Mouse (Mus musculus): ENCODE results near the gene Tgfbr3. TPM values are rescaled to one million over a fixed set of nuclear protein-coding genes. Genes with fewer than 3 reads are reported as not detected.

Gene Tgfbr3
- polyA plus RNA-seq, 1 experiment = not detected

DNA sequence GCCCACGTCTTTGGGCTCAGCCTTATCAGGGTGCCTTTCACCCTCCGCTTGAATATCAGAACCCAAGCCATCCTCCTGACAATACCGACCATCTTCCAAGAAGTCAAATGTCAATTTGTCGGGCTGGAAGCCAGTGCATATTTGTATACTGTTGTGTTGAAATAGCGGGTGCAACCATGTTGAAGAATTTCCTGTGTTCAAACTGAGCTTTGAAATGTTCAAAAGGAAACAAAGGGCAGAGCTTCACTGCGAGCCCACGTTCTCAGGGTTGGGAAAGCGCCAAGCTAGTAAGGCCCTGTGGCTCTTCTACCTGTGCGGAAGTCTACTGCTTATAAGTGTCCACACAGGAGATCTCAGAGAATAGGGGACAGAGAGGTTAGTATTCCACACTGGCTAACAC is 66.4 kb downstream of the Tgfbr3 start:
- no peak overlapping the region for H3K4me3 ChIP-seq (ENCODE audit: insufficient read depth, low read depth, low read length)
- WGBS = 92% methylated on average over 9 of the region's 9 CpGs
- TF ChIP-seq CTCF (IDR thresholded peaks at IDR 0.05; ENCODE audit: insufficient read depth, low read depth, low read length) = no peak
- no peak for TF ChIP-seq POLR2A (IDR thresholded peaks at IDR 0.05; ENCODE audit: insufficient read depth, low read depth, low read length)

DNA sequence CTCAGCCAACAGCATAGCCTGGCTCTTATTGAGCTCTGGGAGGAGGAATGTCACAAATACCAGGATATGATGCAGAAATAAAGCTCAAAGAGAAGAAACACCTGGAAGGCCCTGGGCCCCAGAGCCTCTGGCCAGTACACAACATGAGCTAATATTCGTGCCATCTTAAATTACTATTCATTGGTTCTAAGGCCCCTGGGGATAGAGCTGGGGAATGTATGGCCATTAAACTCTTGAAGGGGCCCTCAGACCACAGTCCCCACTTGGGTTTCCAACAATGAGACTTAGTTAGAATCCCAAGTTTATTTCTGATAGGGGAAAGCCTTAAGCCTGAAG is 66.8 kb downstream of the Tgfbr3 start:
- WGBS = 92% methylated on average over 1 of the region's 1 CpGs
- H3K27ac ChIP-seq (ENCODE audit: insufficient read depth, low read depth, low read length) = no peak overlapping the region
- no peaks in the 10 kb centered on the region for H3K4me1 ChIP-seq (ENCODE audit: control insufficient read depth, insufficient read depth, low read length)
- TF ChIP-seq POLR2A (IDR thresholded peaks at IDR 0.05; ENCODE audit: insufficient read depth, low read depth, low read length) (no peak), CTCF (IDR thresholded peaks at IDR 0.05; ENCODE audit: insufficient read depth, low read depth, low read length) (no peak)
- no peak overlapping the region for H3K4me3 ChIP-seq (ENCODE audit: insufficient read depth, low read depth, low read length)

More for the DNA sequence above, 66.4 kb downstream of the Tgfbr3 start:
- no peak overlapping the region for H3K27ac ChIP-seq (ENCODE audit: insufficient read depth, low read depth, low read length)
- no peaks in the 10 kb centered on the region for H3K4me1 ChIP-seq (ENCODE audit: control insufficient read depth, insufficient read depth, low read length)

DNA sequence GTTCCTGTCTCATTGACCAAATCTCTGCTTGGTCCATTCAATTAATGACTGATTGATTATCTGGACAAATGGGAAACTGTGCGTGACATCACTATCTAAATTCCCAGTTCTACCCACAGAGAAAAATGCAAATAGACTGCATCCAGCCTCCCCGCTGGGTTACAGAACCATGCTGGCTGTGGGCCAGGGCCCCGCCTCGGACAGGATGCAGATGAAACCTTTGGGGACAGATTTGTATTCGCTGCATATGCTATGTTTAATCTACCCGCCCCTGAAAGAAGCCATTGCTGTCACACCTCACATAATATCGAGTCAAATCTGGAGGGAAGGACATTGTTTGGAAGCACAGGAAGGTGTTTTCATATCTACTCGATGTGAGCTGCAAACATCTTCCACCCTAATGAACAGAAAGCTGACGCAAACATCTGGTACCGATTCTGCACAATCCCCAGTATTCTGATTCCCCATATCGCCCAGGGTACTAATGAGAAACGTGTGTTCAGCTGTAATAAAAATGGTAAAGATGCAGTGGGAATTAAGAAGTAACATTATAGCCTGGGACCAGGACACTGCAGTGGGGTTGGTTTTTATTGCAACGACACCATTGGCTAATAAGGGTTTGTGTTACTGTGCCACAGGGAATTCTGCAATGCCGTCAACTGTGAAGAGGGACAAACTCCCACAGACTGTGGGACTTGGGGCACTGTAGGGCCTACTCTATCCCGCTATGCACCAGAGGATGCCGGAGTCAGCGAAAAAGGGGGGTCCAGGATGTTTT is 67.3 kb downstream of the Tgfbr3 start:
- no peak for TF ChIP-seq CTCF (IDR thresholded peaks at IDR 0.05; ENCODE audit: insufficient read depth, low read depth, low read length)
- no peak for TF ChIP-seq POLR2A (IDR thresholded peaks at IDR 0.05; ENCODE audit: insufficient read depth, low read depth, low read length)
- no peak overlapping the region for H3K27ac ChIP-seq (ENCODE audit: insufficient read depth, low read depth, low read length)
- WGBS = 68% methylated on average over 17 of the region's 17 CpGs
- no peaks in the 10 kb centered on the region for H3K4me1 ChIP-seq (ENCODE audit: control insufficient read depth, insufficient read depth, low read length)
- no peak overlapping the region for H3K4me3 ChIP-seq (ENCODE audit: insufficient read depth, low read depth, low read length)

DNA sequence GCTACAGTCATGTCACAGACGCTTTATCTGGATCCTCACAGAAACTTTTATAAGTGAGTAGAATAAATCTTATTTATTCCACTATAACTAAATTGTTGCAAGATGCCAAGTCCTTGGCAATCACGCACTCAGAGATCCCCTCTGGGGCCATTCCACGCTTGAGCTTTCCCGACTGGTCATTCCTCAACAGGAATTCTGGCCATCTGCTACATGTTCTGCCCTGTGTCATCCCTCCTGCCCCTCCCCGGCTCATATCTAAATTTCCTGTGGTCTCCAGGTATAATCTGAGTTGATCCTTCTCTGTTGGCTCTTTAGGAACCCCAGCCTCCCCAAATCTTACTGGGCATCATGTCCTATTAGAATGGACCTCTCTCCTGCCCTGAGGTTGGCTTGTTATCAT is 68.5 kb downstream of the Tgfbr3 start:
- H3K4me1 ChIP-seq (ENCODE audit: control insufficient read depth, insufficient read depth, low read length) = no peaks in the 10 kb centered on the region
- WGBS = 98% methylated on average over 5 of the region's 5 CpGs
- TF ChIP-seq POLR2A (IDR thresholded peaks at IDR 0.05; ENCODE audit: insufficient read depth, low read depth, low read length) (no peak), CTCF (IDR thresholded peaks at IDR 0.05; ENCODE audit: insufficient read depth, low read depth, low read length) (no peak)
- no peak overlapping the region for H3K4me3 ChIP-seq (ENCODE audit: insufficient read depth, low read depth, low read length)
- no peak overlapping the region for H3K27ac ChIP-seq (ENCODE audit: insufficient read depth, low read depth, low read length)

DNA sequence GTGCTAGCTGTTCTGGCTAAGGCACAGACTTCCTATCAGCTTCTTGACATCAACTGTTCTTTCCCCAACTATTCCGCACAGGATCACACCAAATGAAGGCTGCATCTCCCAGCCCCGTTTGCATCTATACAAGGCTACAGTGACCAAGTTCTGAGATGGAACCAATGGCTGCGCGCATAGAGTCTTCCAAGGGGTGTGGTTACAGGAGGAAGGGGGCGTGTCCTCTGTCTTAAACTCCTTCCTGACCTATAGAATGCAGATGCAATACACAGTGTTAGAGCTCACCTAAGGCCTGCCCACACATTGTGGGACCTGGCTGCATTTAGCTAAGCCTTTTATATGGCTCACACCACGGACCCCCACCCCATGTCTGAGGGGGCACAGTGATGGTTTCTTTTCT is 69.5 kb downstream of the Tgfbr3 start:
- no peaks in the 10 kb centered on the region for H3K4me1 ChIP-seq (ENCODE audit: control insufficient read depth, insufficient read depth, low read length)
- WGBS = 86% methylated on average over 6 of the region's 6 CpGs
- TF ChIP-seq CTCF (IDR thresholded peaks at IDR 0.05; ENCODE audit: insufficient read depth, low read depth, low read length) (no peak), POLR2A (IDR thresholded peaks at IDR 0.05; ENCODE audit: insufficient read depth, low read depth, low read length) (no peak)
- H3K4me3 ChIP-seq (ENCODE audit: insufficient read depth, low read depth, low read length) = no peak overlapping the region
- H3K27ac ChIP-seq (ENCODE audit: insufficient read depth, low read depth, low read length) = no peak overlapping the region

DNA sequence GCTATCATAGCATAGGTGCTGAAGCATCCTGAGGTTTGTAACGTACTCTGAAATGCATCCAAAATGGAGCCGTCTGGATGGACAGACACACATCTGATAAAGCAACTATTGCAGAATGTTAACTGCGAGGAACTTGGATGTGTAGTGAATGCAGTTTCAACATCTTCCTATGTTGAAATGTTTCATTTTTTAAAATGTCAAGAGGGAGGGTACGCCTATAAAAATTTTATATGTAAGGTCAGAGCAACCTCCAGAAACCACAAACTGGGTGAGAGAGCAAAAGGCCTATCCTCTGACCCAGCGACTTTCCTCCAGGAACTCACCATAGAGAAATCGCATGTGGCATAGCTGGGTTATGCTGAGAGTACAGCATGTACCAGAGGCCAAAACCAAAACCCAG is 70.1 kb downstream of the Tgfbr3 start:
- TF ChIP-seq CTCF (IDR thresholded peaks at IDR 0.05; ENCODE audit: insufficient read depth, low read depth, low read length) = no peak
- TF ChIP-seq POLR2A (IDR thresholded peaks at IDR 0.05; ENCODE audit: insufficient read depth, low read depth, low read length) = no peak
- no peaks in the 10 kb centered on the region for H3K4me1 ChIP-seq (ENCODE audit: control insufficient read depth, insufficient read depth, low read length)
- 92% methylated on average over 6 of the region's 6 CpGs for WGBS
- H3K27ac ChIP-seq (ENCODE audit: insufficient read depth, low read depth, low read length) = no peak overlapping the region
- H3K4me3 ChIP-seq (ENCODE audit: insufficient read depth, low read depth, low read length) = no peak overlapping the region

DNA sequence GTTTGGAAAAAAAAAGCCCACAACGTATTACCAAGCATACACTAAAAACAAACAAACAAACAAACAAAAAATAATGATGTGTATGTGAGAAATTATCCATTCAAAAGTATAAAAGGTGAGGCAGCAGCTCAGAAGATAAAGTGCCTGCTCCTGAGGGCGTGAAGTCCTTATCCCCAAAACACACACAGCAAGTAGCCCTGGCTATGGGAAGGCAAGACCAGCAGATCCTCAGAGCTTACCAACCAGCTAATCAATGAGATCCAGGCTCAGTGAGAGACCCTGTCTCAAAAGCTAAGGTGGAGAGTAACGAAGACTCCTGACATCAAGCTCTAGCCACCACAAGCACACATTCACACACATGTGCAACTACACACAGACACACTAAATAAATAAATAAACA is 70.8 kb downstream of the Tgfbr3 start:
- no peak overlapping the region for H3K27ac ChIP-seq (ENCODE audit: insufficient read depth, low read depth, low read length)
- WGBS = 67% methylated on average over 3 of the region's 3 CpGs
- no peaks in the 10 kb centered on the region for H3K4me1 ChIP-seq (ENCODE audit: control insufficient read depth, insufficient read depth, low read length)

DNA sequence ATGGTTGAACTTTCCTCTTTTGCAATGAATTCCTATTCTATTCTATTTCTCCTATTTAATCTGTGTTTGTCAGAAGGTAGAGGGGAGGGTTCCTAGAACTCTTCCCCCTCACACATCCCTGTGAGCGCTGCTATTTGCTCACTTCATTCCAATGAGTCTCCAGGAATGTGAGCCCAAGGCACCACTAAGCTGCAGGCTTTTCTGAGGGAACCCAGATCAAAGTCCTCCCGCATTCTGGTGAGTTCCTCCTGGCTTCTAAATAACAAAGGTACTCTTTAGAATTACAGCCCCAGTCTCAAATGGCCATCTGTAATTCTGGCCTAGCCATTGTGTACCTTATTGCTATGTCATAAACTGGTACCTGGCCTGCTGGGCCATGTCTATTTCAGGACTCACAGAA is 72.3 kb downstream of the Tgfbr3 start:
- no peak overlapping the region for H3K27ac ChIP-seq (ENCODE audit: insufficient read depth, low read depth, low read length)
- H3K4me3 ChIP-seq (ENCODE audit: insufficient read depth, low read depth, low read length) = no peak overlapping the region
- WGBS = 78% methylated on average over 2 of the region's 2 CpGs
- TF ChIP-seq CTCF (IDR thresholded peaks at IDR 0.05; ENCODE audit: insufficient read depth, low read depth, low read length) (no peak), POLR2A (IDR thresholded peaks at IDR 0.05; ENCODE audit: insufficient read depth, low read depth, low read length) (no peak)
- no peaks in the 10 kb centered on the region for H3K4me1 ChIP-seq (ENCODE audit: control insufficient read depth, insufficient read depth, low read length)

More for the DNA sequence above, 70.8 kb downstream of the Tgfbr3 start:
- H3K4me3 ChIP-seq (ENCODE audit: insufficient read depth, low read depth, low read length) = no peak overlapping the region
- TF ChIP-seq POLR2A (IDR thresholded peaks at IDR 0.05; ENCODE audit: insufficient read depth, low read depth, low read length) = no peak
- no peak for TF ChIP-seq CTCF (IDR thresholded peaks at IDR 0.05; ENCODE audit: insufficient read depth, low read depth, low read length)

DNA sequence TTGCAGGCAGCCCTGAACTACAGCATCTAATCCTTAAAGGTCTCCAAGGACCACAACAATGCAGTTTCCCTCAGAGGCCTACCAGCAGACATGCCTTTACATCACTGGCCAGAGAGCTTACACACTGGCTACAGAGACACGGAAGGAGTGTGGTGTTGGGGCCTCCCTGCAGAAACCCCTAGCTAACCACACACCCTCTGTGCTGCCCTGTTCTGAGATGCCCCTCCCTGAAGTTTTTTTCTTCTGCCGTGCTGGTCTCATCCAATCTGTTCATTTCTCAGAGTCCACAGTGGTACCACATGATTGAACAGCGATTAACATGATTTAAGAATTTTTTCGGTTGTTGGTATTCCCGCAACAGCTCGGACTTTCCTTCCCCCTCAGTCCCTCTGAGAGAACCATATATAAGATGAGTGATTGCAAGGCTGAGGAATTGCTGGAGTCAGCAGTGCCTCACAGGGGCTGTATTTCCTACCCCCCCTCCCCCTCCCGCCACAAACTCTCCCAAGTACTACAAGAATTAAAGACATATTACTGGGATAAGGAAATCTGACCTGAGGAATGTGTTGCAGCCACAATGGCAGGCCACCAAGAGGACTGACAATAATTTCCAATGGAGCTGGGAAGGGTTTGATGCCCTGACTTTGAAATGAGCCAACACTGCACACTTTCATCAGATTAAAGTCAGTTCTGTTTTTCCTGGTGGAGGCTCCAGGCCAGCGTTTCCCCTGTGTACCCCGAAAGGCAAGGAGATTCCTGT is 75.9 kb downstream of the Tgfbr3 start:
- H3K4me1 ChIP-seq (ENCODE audit: control insufficient read depth, insufficient read depth, low read length) = no peaks in the 10 kb centered on the region
- no peak overlapping the region for H3K4me3 ChIP-seq (ENCODE audit: insufficient read depth, low read depth, low read length)
- TF ChIP-seq POLR2A (IDR thresholded peaks at IDR 0.05; ENCODE audit: insufficient read depth, low read depth, low read length) (no peak), CTCF (IDR thresholded peaks at IDR 0.05; ENCODE audit: insufficient read depth, low read depth, low read length) (no peak)
- no peak overlapping the region for H3K27ac ChIP-seq (ENCODE audit: insufficient read depth, low read depth, low read length)
- 91% methylated on average over 9 of the region's 9 CpGs for WGBS

All from olfactory bulb, adult 2 months (tissue).